Mouse (Mus musculus) subcutaneous adipose tissue, adult 2 months (tissue): Measurements from ENCODE around the gene Toe1. TPM values are rescaled to one million over a fixed set of nuclear protein-coding genes. Genes with fewer than 3 reads are reported as not detected.

Experiments used
- polyA plus RNA-seq: library from polyadenylated mRNA; depleted of rRNA; stranded (reverse); fragments of >200 nt; gene quantifications from 2 replicates; pipeline ENCODE4 v1.2.3, GENCODE M21; 2012; ENCODE audit warnings: low replicate concordance; rRNA removed

Toe1 gene
- polyA plus RNA-seq = 22.5 and 36.4 TPM in 2 replicates

GRCm38 (mm10) chr4:116807197-116808129, at the start of gene Toe1, which contains the start of gene Mutyh:
Toe1 (minus strand) TSS chr4:116807640.
Mutyh (plus strand) TSS chr4:116807723.

GRCm38 (mm10) chr4:116821694-116822016, 14.2 kb upstream of the Toe1 start, which contains the start of gene Hpdl:
Hpdl (minus strand) TSS chr4:116821707.

Other genes with a start within 250 kb of the Toe1 start
- gene Gpbp1l1, start 250.0 kb downstream of the Toe1 start, polyA plus RNA-seq = 51.2 and 60.9 TPM in 2 replicates
- 8.5 and 14.9 TPM in 2 replicates for gene Ccdc17, start 211.0 kb downstream of the Toe1 start, polyA plus RNA-seq
- gene Nasp, start 179.7 kb downstream of the Toe1 start, polyA plus RNA-seq = 1.8 and 7.7 TPM in 2 replicates
- 756 and 760 TPM in 2 replicates for gene Akr1a1, start 156.0 kb downstream of the Toe1 start, polyA plus RNA-seq
- gene Prdx1, start 122.1 kb downstream of the Toe1 start, polyA plus RNA-seq = 206 and 234 TPM in 2 replicates
- gene Mmachc, start 99.2 kb downstream of the Toe1 start, polyA plus RNA-seq = 23.9 and 35.4 TPM in 2 replicates
- 21.5 and 47.7 TPM in 2 replicates for gene Ccdc163, start 99.1 kb downstream of the Toe1 start, polyA plus RNA-seq
- gene Tesk2, start 86.7 kb downstream of the Toe1 start, polyA plus RNA-seq = 3.4 and 4.5 TPM in 2 replicates
- gene Mutyh, start 83 bp upstream of the Toe1 start, polyA plus RNA-seq = 7.7 and 12.9 TPM in 2 replicates
- 1.5 and 2.3 TPM in 2 replicates for gene Hpdl, start 14.1 kb upstream of the Toe1 start, polyA plus RNA-seq
- gene Zswim5, start 69.7 kb upstream of the Toe1 start, polyA plus RNA-seq = 0.10 and 0.91 TPM in 2 replicates
- gene Urod, start 186.8 kb upstream of the Toe1 start, polyA plus RNA-seq = 91.4 and 104 TPM in 2 replicates
- 45.0 and 57.2 TPM in 2 replicates for gene Hectd3, start 187.7 kb upstream of the Toe1 start, polyA plus RNA-seq
- 14.9 and 23.4 TPM in 2 replicates for gene Eif2b3, start 211.8 kb upstream of the Toe1 start, polyA plus RNA-seq